Mouse (Mus musculus): ENCODE measurements around the gene Sppl3.

GRCm38 (mm10) chr5:114961590-114962360 lies 49.2 kb upstream of the Sppl3 start:
- no peak for TF ChIP-seq CTCF (IDR thresholded peaks at IDR 0.05; ENCODE audit: extremely low read depth, insufficient read depth, insufficient read length, insufficient replicate concordance)
- TF ChIP-seq POLR2A (IDR thresholded peaks at IDR 0.05; ENCODE audit: low read depth, low read length): no peak
